Mouse (Mus musculus): ENCODE data around the gene Llcfc1. TPM values are rescaled to one million over a fixed set of nuclear protein-coding genes. Genes with fewer than 3 reads are reported as not detected.

Gene Llcfc1
- polyA plus RNA-seq, 1 experiment: not detected

GRCm38 (mm10) chr6:41704123-41704522 is 19.9 kb downstream of the Llcfc1 start, which contains the start of gene Kel:
Gene Kel, minus strand, starts transcription at chr6:41704339.
- no peak for DNase-seq (ENCODE audit: low spot score)

- DNase-seq (ENCODE audit: low spot score): no peak
These were observed 22.0 kb downstream of the Llcfc1 start for GRCm38 (mm10) chr6:41706275-41706674.

- no peak for DNase-seq (ENCODE audit: low spot score)
These were observed 26.1 kb downstream of the Llcfc1 start for GRCm38 (mm10) chr6:41710281-41710680.

- no peak for DNase-seq (ENCODE audit: low spot score)
These were observed 37.2 kb downstream of the Llcfc1 start for GRCm38 (mm10) chr6:41721430-41721829.

- no peak for DNase-seq (ENCODE audit: low spot score)
These were observed 43.9 kb downstream of the Llcfc1 start for GRCm38 (mm10) chr6:41727989-41728609.

- no peak for DNase-seq (ENCODE audit: low spot score)
These were observed 50.7 kb downstream of the Llcfc1 start for GRCm38 (mm10) chr6:41734719-41735470.

Other genes starting within 250 kb of the Llcfc1 start
- gene Gm10334, start 238.3 kb upstream of the Llcfc1 start, polyA plus RNA-seq (2012; rRNA removed): not detected in 2 replicates
- not detected in 2 replicates for gene Prss1, start 225.5 kb upstream of the Llcfc1 start, polyA plus RNA-seq (2012; rRNA removed)
- gene Prss2, start 162.6 kb upstream of the Llcfc1 start, polyA plus RNA-seq (2012; rRNA removed): 0.12 and 1.0 TPM in 2 replicates
- gene Ephb6, start 78.9 kb upstream of the Llcfc1 start, polyA plus RNA-seq (2012; rRNA removed): 10.7 and 11.2 TPM in 2 replicates
- 0.15 and 0.22 TPM in 2 replicates for gene Trpv6, start 48.0 kb upstream of the Llcfc1 start, polyA plus RNA-seq (2012; rRNA removed)
- not detected in 2 replicates for gene Trpv5, start 3.7 kb upstream of the Llcfc1 start, polyA plus RNA-seq (2012; rRNA removed)
- gene Kel, start 19.9 kb downstream of the Llcfc1 start, polyA plus RNA-seq (2012; rRNA removed): not detected in 2 replicates
- gene Olfr459, start 90.7 kb downstream of the Llcfc1 start, polyA plus RNA-seq (2012; rRNA removed): not detected in 2 replicates
- gene Pip, start 163.1 kb downstream of the Llcfc1 start, polyA plus RNA-seq (2012; rRNA removed): not detected in 2 replicates
- not detected in 2 replicates for gene Sval2, start 168.6 kb downstream of the Llcfc1 start, polyA plus RNA-seq (2012; rRNA removed)